Mouse (Mus musculus) c-Kit-negative CD71-positive TER-119-positive erythroid progenitor cells, embryonic 14.5 days (primary cell): ENCODE measurements at regions not wholly inside any gene's neighbourhood (a gene's known extent, or its start where the extent isn't known, plus 50 kb on each side); places are given as distances from the start of the nearest gene placed in this dataset.

Experiments
- DNase-seq: peaks from one replicate; pipeline ENCODE4 v3.0.0-alpha.2; 2013; ENCODE audit warnings: low read depth, low spot score

- no peak for DNase-seq
These were observed 82.4 kb upstream of the Unc93a2 start for GRCm38 (mm10) chr17:7467638-7468037.

DNA sequence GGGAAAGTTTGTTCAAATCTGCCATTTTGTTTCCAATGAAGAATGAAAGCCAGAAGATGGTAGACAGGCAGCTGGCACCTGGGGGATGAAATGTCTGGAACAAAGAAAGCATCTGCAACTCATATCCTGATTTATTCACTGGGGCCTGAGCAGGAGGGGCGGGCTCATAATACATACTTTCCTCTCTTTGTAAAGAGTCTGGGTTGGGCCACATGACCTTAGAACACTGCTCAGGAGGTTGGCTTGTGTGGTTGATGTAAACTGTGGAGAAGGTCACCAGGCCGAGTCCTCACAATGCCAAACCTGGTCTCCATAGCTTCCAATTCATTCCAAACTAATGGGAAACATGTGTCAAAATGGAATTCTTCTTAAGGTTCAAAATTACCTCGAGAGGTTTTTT is 79.6 kb upstream of the Unc93a2 start:
- DNase-seq, result no peak

DNA sequence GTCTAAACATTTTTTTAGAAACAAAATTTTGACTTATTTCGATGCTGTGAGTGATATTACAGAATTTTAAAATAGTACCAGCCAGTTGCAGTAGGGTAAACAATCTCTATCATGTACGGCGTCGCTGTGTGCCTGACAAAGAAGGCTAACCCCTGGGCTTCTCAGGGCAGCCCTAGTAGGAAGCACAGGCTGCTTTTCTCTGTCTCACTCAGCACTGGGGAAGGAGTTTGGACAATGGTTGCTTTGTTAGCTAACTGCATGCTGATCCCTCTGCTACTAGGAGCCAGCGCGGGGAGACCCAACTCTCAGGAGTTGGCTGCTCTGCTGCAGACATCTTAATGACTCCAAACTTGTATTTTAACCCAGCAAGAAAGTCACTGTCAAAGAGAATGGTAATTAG is 75.9 kb upstream of the Unc93a2 start:
- no peak for DNase-seq

GRCm38 (mm10) chr17:7456939-7457338 is 71.7 kb upstream of the Unc93a2 start:
- DNase-seq, result no peak

GRCm38 (mm10) chr17:7443822-7444221 is 58.6 kb upstream of the Unc93a2 start:
- DNase-seq, result peak; percentile 2

GRCm38 (mm10) chr17:7435075-7435474 is 49.8 kb upstream of the Unc93a2 start:
- DNase-seq, result no peak
